Mouse (Mus musculus) kidney, embryonic 14.5 days (tissue): ENCODE results near the gene Gpr182. TPM values are rescaled to one million over a fixed set of nuclear protein-coding genes. Genes with fewer than 3 reads are reported as not detected.

Experiments used
- ATAC-seq: fragments of 200-750 bp; cut with Nextera tagmentation; 2 replicates; pipeline ENCODE4 v1.8.0; 2017; ENCODE audit warnings: moderate number of reproducible peaks, mild to moderate bottlenecking, moderate TSS enrichment, moderate library complexity; ENCODE audit not compliant: low FRiP score, low TSS enrichment
- H3K27ac ChIP-seq: fragments of 300-500 bp; sonication (generic); 2 replicates; pipeline ENCODE4 v1.5.1; 2014; ENCODE audit warnings: low read depth, mild to moderate bottlenecking, low read length, moderate library complexity, mixed read lengths
- H3K27me3 ChIP-seq: fragments of 300-500 bp; sonication (generic); 2 replicates; pipeline ENCODE4 v1.6.1; 2014; ENCODE audit warnings: mild to moderate bottlenecking, low read length; ENCODE audit not compliant: control insufficient read depth, insufficient read depth
- H3K36me3 ChIP-seq: fragments of 300-500 bp; sonication (generic); 2 replicates; pipeline ENCODE4 v1.6.1; 2014; ENCODE audit warnings: low read length, mixed read lengths; ENCODE audit not compliant: control insufficient read depth, insufficient read depth
- H3K4me1 ChIP-seq: fragments of 300-500 bp; sonication (generic); 2 replicates; pipeline ENCODE4 v1.6.1; 2014; ENCODE audit warnings: low read length, mixed read lengths; ENCODE audit not compliant: control insufficient read depth, insufficient read depth
- H3K4me2 ChIP-seq: fragments of 300-500 bp; sonication (generic); replicated peaks from 2 replicates; pipeline ENCODE4 v1.6.1; 2014; ENCODE audit warnings: low read depth, mild to moderate bottlenecking, low read length
- H3K4me3 ChIP-seq: fragments of 300-500 bp; sonication (generic); 2 replicates; pipeline ENCODE4 v1.5.1; 2014; ENCODE audit warnings: mild to moderate bottlenecking, low read length
- H3K9ac ChIP-seq: fragments of 300-500 bp; sonication (generic); 2 replicates; pipeline ENCODE4 v1.6.1; 2014; ENCODE audit warnings: low read depth, mild to moderate bottlenecking, low read length, moderate library complexity
- H3K9me3 ChIP-seq: fragments of 300-500 bp; sonication (generic); 2 replicates; pipeline ENCODE4 v1.6.1; 2016; ENCODE audit warnings: low read length; ENCODE audit not compliant: control insufficient read depth
- WGBS: fragments of 180-500 bp; shearing (Covaris S2); extraction: QIAGEN DNeasy Blood & Tissue Kit; methylation state at CpG from one replicate; pipeline ENCODE4 v1.1.7; 2014; 5-methylcytosine and 5-hydroxymethylcytosine counted together
- polyA plus RNA-seq: library from polyadenylated mRNA; unstranded; fragments of >200 nt; fragmentation: Nextera tagmentation; extraction: Ambion mirVana; gene quantifications from 2 replicates; pipeline ENCODE4 v1.2.1, GENCODE M21; 2014

Gpr182 gene
- polyA plus RNA-seq, 1 experiment from 2014 or later, result 2.0 TPM

- Histone ChIP-seq H3K4me3 (no peak within 1 kb of the TSS), H3K36me3 (no peaks in the 10 kb centered on the region), H3K27ac (no peak within 1 kb of the TSS), H3K27me3 (no peaks in the 10 kb centered on the region), H3K4me2 (no peak within 1 kb of the TSS), H3K9ac (no peak within 1 kb of the TSS), H3K9me3 (peaks cover 3% of the 10 kb centered on the region; the same call in 1 of the 2 replicates), H3K4me1 (0 out of 2 replicates have a peak, but pooled peaks cover 2% of the 10 kb centered on the region)
- no peak for ATAC-seq
- WGBS, result 58% methylated on average over 9 of the region's 9 CpGs
Observed at GRCm38 (mm10) chr10:127759181-127760110, 7.9 kb upstream of the Gpr182 start, which contains the start of the genes Rdh1 and Rdh16f1. Gene Rdh1 (plus strand): TSS chr10:127759721. Gene Rdh16f1 (plus strand): TSS chr10:127759787.

GRCm38 (mm10) chr10:127755770-127756468 lies 4.4 kb upstream of the Gpr182 start:
- H3K36me3 ChIP-seq, result no peaks in the 10 kb centered on the region
- H3K4me2 ChIP-seq, result peak overlapping the region; percentile 30
- H3K27ac ChIP-seq, result 0 out of 2 replicates have a peak overlapping the region, but pooled peaks have one; percentile 6
- 0 out of 2 replicates have a peak, but pooled peaks cover 9% of the 10 kb centered on the region for H3K4me1 ChIP-seq
- H3K9ac ChIP-seq, result no peak overlapping the region
- H3K27me3 ChIP-seq, result no peaks in the 10 kb centered on the region
- ATAC-seq, result no peak
- H3K4me3 ChIP-seq, result peak overlapping the region; percentile 6; the same call in 1 of the 2 replicates
- 48% methylated on average over 18 of the region's 18 CpGs for WGBS
- H3K9me3 ChIP-seq, result peaks cover 3% of the 10 kb centered on the region; the same call in 1 of the 2 replicates

- no peak overlapping the region for H3K9ac ChIP-seq
- no peak overlapping the region for H3K27ac ChIP-seq
- no peak overlapping the region for H3K4me2 ChIP-seq
- no peaks in the 10 kb centered on the region for H3K27me3 ChIP-seq
- H3K9me3 ChIP-seq, result peaks cover 3% of the 10 kb centered on the region; the same call in 1 of the 2 replicates
- H3K4me1 ChIP-seq, result peaks cover 11% of the 10 kb centered on the region; the same call in 1 of the 2 replicates
- WGBS, result 65% methylated on average over 3 of the region's 3 CpGs
- H3K36me3 ChIP-seq, result no peaks in the 10 kb centered on the region
- H3K4me3 ChIP-seq, result no peak overlapping the region
- no peak for ATAC-seq
Observed at GRCm38 (mm10) chr10:127755246-127755645, 3.7 kb upstream of the Gpr182 start.

GRCm38 (mm10) chr10:127754566-127755166 lies 3.1 kb upstream of the Gpr182 start:
- H3K4me2 ChIP-seq, result no peak overlapping the region
- no peak for ATAC-seq
- H3K9me3 ChIP-seq, result peaks cover 3% of the 10 kb centered on the region; the same call in 1 of the 2 replicates
- H3K36me3 ChIP-seq, result no peaks in the 10 kb centered on the region
- H3K27me3 ChIP-seq, result no peaks in the 10 kb centered on the region
- H3K9ac ChIP-seq, result no peak overlapping the region
- H3K4me1 ChIP-seq, result peaks cover 17% of the 10 kb centered on the region; the same call in 1 of the 2 replicates
- no peak overlapping the region for H3K27ac ChIP-seq
- no peak overlapping the region for H3K4me3 ChIP-seq
- 65% methylated on average over 6 of the region's 6 CpGs for WGBS

- 58% methylated on average over 24 of the region's 24 CpGs for WGBS
- peak overlapping the region; percentile 34 for H3K4me2 ChIP-seq
- H3K27ac ChIP-seq, result peak overlapping the region; percentile 67; the same call in 1 of the 2 replicates
Observed at GRCm38 (mm10) chr10:127750136-127750777, 1.3 kb downstream of the Gpr182 start.

GRCm38 (mm10) chr10:127748847-127749612 lies 2.5 kb downstream of the Gpr182 start:
- WGBS, result 2% methylated on average over 7 of the region's 8 CpGs
- Histone ChIP-seq H3K9me3 (no peaks in the 10 kb centered on the region), H3K4me3 (peak overlapping the region; percentile 24; the same call in 1 of the 2 replicates), H3K9ac (0 out of 2 replicates have a peak overlapping the region, but pooled peaks have one; percentile 28), H3K36me3 (peaks cover 45% of the 10 kb centered on the region), H3K27me3 (no peaks in the 10 kb centered on the region), H3K4me2 (peak overlapping the region; percentile 34), H3K4me1 (peaks cover 30% of the 10 kb centered on the region), H3K27ac (peak overlapping the region; percentile 67)
- ATAC-seq, result peak; percentile 57

More at GRCm38 (mm10) chr10:127750136-127750777, 1.3 kb downstream of the Gpr182 start:
- ATAC-seq, result no peak
- Histone ChIP-seq H3K36me3 (peaks cover 32% of the 10 kb centered on the region), H3K4me1 (peaks cover 30% of the 10 kb centered on the region), H3K27me3 (no peaks in the 10 kb centered on the region), H3K9ac (peak overlapping the region; percentile 18; the same call in 1 of the 2 replicates), H3K4me3 (peak overlapping the region; percentile 24), H3K9me3 (no peaks in the 10 kb centered on the region)

GRCm38 (mm10) chr10:127747254-127747653 lies 4.3 kb downstream of the Gpr182 start:
- no peaks in the 10 kb centered on the region for H3K9me3 ChIP-seq
- H3K36me3 ChIP-seq, result peaks cover 62% of the 10 kb centered on the region
- peaks cover 30% of the 10 kb centered on the region for H3K4me1 ChIP-seq
- H3K9ac ChIP-seq, result 0 out of 2 replicates have a peak overlapping the region, but pooled peaks have one; percentile 12
- H3K4me3 ChIP-seq, result no peak overlapping the region
- ATAC-seq, result no peak
- no peak overlapping the region for H3K27ac ChIP-seq
- whole genome bisulfite sequencing, result 91% methylated on average over 8 of the region's 8 CpGs
- no peaks in the 10 kb centered on the region for H3K27me3 ChIP-seq
- H3K4me2 ChIP-seq, result no peak overlapping the region
